Mouse (Mus musculus) retina, postnatal 1 day (tissue): ENCODE results near the gene Krt39.
A peak's percentile ranks its signal among the peaks of the same experiment; 100 is the strongest.

ENCODE experiments used
- DNase-seq: peaks from one replicate; pipeline ENCODE4 v3.0.0-alpha.2; 2012

Gene Krt39

DNA sequence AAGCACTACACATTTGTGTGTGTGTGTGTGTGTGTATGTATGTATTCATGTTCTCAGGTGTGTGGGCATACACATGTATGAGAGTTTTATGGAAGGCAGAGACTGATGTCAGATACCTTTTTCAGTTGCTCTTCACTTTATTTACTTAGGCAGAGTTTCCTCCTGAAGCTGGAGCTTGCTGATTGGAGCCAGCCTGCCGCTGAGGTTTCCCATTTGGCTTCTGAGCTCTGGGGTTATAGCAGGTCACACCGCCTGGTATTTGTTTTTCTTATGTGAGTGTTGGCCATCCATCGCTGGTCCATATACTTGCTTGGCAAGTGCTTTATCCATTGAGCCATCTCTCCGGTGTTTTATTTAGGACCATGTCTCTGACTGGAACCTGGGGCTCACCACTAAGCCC, 51.9 kb downstream of the Krt39 start:
- no peak for DNase-seq

DNA sequence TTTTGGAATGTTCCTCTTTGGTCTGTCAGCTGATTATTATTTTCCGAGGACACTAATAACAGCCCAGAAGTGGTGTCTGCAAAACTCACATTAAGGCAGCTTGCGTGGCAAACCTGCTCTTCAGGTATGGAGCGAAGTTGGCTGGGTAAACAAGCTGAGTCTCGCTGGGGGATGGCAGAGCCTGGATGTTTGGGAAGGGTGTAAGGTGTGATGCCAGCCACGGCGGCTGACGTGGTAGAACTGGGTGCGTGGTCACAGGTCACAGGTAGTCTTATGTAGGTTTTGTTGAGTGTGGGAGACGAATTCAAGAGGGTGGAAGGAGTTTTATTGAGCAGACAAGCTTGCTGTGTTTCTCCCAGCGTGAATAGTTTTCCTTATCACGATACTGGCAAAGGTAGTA, 52.6 kb downstream of the Krt39 start:
- no peak for DNase-seq

DNA sequence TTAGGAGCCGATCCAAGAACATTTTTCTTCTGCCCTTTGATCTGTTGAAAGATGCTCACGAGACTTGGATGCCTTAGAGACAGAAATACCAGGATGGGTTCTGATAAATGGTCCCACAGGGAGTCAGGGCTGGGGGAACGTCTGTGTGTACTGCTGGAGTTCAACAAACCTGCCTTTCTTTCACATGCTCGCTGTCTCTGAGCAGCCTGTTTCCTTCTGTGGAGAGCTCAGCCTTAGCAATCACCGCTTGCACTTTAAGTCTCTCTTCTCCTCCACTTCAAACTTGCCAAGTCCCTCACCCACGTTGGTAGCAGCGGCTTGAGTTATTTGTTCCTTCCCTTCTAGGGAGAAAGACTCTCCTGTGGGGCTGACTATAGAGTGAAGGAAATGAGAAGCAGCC, 54.8 kb downstream of the Krt39 start:
- no peak for DNase-seq

DNA sequence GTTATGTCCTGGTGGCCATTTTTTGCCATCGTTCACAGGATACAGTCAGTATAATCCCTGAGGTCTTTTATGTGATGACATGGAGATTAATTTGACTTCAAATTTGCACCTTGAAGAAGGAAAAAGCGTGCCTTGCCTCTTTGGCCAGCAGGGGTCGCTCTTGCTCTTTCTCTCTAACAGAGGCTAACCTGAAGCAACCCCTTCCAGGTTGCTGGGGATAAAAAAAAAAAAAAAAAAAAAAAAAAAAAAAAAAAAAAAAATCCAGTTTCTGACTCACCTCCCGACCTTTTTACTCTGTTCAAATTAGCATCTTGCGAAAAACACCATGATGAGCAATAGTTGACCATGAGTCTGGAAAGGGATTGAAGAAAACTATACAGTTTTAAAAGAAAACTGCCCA, 56.3 kb downstream of the Krt39 start:
- DNase-seq: peak; percentile 86
